Mouse (Mus musculus) kidney, embryonic 16.5 days (tissue): ENCODE data around the gene Cpne8. TPM values are rescaled to one million over a fixed set of nuclear protein-coding genes. Genes with fewer than 3 reads are reported as not detected.

Source experiments
- ATAC-seq: fragments of 200-750 bp; cut with Nextera tagmentation; 2 replicates; pipeline ENCODE4 v1.8.0; 2017; ENCODE audit warnings: moderate TSS enrichment; ENCODE audit not compliant: low FRiP score, low TSS enrichment
- H3K27ac ChIP-seq: fragments of 300-500 bp; sonication (generic); 2 replicates; pipeline ENCODE4 v1.5.1; 2014; ENCODE audit warnings: low read length
- H3K27me3 ChIP-seq: fragments of 300-500 bp; sonication (generic); 2 replicates; pipeline ENCODE4 v1.6.1; 2014; ENCODE audit warnings: low read length, control low read depth, mixed read lengths; ENCODE audit not compliant: insufficient read depth
- H3K36me3 ChIP-seq: fragments of 300-500 bp; sonication (generic); 2 replicates; pipeline ENCODE4 v1.6.1; 2014; ENCODE audit warnings: low read length, control low read depth, mixed read lengths; ENCODE audit not compliant: insufficient read depth
- H3K4me1 ChIP-seq: fragments of 300-500 bp; sonication (generic); 2 replicates; pipeline ENCODE4 v1.6.1; 2014; ENCODE audit warnings: low read length, control low read depth, mixed read lengths; ENCODE audit not compliant: insufficient read depth
- H3K4me2 ChIP-seq: fragments of 300-500 bp; sonication (generic); replicated peaks from 2 replicates; pipeline ENCODE4 v1.6.1; 2014; ENCODE audit warnings: low read depth, low read length
- H3K4me3 ChIP-seq: fragments of 300-500 bp; sonication (generic); 2 replicates; pipeline ENCODE4 v1.5.1; 2014; ENCODE audit warnings: mild to moderate bottlenecking, low read length
- H3K9ac ChIP-seq: fragments of 300-500 bp; sonication (generic); replicated peaks from 2 replicates; pipeline ENCODE4 v1.6.1; 2014; ENCODE audit warnings: low read length
- H3K9me3 ChIP-seq: fragments of 300-500 bp; sonication (generic); 2 replicates; pipeline ENCODE4 v1.6.1; 2016; ENCODE audit warnings: low read length, control low read depth
- WGBS: fragments of 180-500 bp; shearing (Covaris S2); extraction: QIAGEN DNeasy Blood & Tissue Kit; methylation state at CpG from one replicate; pipeline ENCODE4 v1.1.7; 2014; 5-methylcytosine and 5-hydroxymethylcytosine counted together
- polyA plus RNA-seq: library from polyadenylated mRNA; unstranded; fragments of >200 nt; fragmentation: Nextera tagmentation; extraction: Ambion mirVana; gene quantifications from 2 replicates; pipeline ENCODE4 v1.2.1, GENCODE M21; 2015

Cpne8 gene
- polyA plus RNA-seq, 1 experiment from 2014 or later = 17.8 TPM

DNA sequence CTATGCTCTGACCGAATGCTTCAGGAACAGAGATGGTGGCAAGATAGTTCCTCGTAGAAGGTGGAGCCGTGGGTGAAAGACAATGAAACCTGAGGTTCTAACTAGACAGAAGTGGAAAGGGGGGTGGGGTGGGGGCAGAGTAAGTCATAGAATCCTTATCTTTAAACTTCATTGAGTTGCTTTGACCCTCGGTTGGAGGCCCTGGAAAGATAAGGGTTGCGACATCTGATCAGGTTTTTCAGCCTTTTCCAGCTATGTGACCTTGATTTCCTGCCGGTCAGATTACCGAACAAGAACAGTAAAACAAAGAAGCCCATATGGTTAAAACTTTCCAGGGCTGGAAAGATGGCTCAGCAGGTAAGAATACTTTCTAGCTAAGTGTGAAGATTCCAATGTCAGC lies 89.6 kb downstream of the Cpne8 start:
- Histone ChIP-seq H3K9me3 (no peaks in the 10 kb centered on the region), H3K27ac (no peak overlapping the region), H3K4me3 (no peak overlapping the region), H3K27me3 (no peaks in the 10 kb centered on the region), H3K36me3 (no peaks in the 10 kb centered on the region), H3K4me2 (no peak overlapping the region), H3K4me1 (no peaks in the 10 kb centered on the region), H3K9ac (no peak overlapping the region)
- ATAC-seq = no peak
- WGBS = 58% methylated on average over 7 of the region's 7 CpGs

DNA sequence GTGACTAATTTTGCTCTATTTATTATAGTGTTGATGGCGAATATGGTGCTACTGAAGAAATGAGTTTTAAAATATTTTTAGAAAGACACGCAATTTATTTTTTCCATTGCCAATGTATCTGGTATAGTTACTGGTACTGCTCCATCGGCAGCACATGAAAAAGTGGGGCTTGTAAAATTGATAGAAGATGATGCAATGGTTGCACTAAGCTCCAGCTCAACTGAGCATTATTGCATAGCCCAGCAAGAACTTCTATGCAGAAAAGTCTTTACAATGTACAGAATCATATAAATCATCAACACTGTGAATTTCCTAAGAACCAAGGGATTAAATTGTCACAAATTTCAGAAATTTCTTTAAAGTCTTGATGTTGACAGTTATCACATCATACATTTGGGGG lies 101.8 kb downstream of the Cpne8 start:
- H3K36me3 ChIP-seq = no peaks in the 10 kb centered on the region
- H3K9me3 ChIP-seq = no peaks in the 10 kb centered on the region
- H3K4me2 ChIP-seq = no peak overlapping the region
- no peaks in the 10 kb centered on the region for H3K4me1 ChIP-seq
- H3K27ac ChIP-seq = no peak overlapping the region
- no peak overlapping the region for H3K4me3 ChIP-seq
- ATAC-seq = no peak
- no peaks in the 10 kb centered on the region for H3K27me3 ChIP-seq
- 93% methylated on average over 3 of the region's 3 CpGs for WGBS
- H3K9ac ChIP-seq = no peak overlapping the region

DNA sequence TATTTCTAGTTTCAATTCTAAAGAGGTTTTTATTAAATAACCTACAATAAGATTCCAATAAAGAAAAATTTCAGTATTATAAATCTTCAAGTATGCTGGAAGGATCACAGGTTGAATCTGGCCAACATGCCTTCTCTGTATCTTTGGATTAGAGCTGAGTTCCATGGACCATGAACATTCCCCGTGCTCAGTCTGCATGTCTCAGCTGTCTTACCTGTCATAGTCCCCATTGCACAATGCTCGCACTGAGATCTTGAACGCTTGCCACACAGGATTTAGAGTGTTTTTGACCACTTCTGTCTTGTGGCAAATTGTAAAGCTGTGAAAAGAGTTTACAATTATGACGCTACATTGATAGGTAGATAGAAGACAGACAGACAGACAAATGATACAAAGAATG lies 110.0 kb downstream of the Cpne8 start:
- no peak overlapping the region for H3K4me3 ChIP-seq
- WGBS = 73% methylated on average over 4 of the region's 4 CpGs
- no peaks in the 10 kb centered on the region for H3K36me3 ChIP-seq
- no peak overlapping the region for H3K9ac ChIP-seq
- H3K9me3 ChIP-seq = no peaks in the 10 kb centered on the region
- no peaks in the 10 kb centered on the region for H3K27me3 ChIP-seq
- H3K4me1 ChIP-seq = no peaks in the 10 kb centered on the region
- no peak overlapping the region for H3K4me2 ChIP-seq
- no peak overlapping the region for H3K27ac ChIP-seq
- ATAC-seq = no peak

DNA sequence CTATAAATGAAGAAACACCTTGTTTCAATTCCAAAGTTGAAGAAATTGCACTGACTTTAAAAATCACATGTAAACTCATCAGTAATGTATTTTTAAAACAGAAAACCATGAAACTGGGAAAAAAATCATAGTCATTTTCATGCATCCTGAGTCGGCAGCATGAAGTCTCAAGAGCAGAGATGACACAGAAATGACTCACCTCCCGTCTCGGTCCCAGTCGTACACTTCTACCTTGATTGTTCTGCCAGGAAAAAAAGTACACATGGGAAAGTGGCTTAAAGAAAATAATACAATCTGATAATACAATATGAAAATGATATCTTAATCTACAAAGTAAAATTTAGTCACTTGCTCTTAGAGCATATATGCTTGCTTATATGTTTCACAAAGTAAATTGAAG lies 111.2 kb downstream of the Cpne8 start:
- Histone ChIP-seq H3K27me3 (no peaks in the 10 kb centered on the region), H3K36me3 (no peaks in the 10 kb centered on the region), H3K9ac (no peak overlapping the region), H3K4me1 (no peaks in the 10 kb centered on the region), H3K27ac (no peak overlapping the region), H3K4me3 (no peak overlapping the region), H3K4me2 (no peak overlapping the region), H3K9me3 (no peaks in the 10 kb centered on the region)
- 86% methylated on average over 4 of the region's 4 CpGs for WGBS
- ATAC-seq = no peak

DNA sequence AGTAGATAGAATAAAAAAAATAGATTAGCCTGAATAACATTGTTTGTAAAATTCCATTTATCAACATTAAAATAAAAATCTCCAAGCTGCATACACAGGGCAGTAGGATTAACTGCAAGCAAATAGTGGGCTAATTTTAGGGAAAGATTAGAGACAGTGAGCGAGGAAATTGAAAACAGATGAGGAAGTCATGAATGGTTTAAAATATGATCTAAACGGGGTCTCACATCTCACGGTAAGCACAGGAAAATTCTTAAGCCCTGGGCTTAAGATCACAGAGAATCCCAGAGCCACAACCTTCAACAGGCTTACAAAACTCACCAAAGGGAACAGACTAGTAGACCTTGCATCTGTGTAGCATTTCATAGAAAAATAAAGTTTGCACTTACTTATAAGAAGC lies 115.2 kb downstream of the Cpne8 start:
- no peak overlapping the region for H3K4me2 ChIP-seq
- H3K27me3 ChIP-seq = no peaks in the 10 kb centered on the region
- WGBS = 74% methylated on average over 3 of the region's 3 CpGs
- H3K4me1 ChIP-seq = no peaks in the 10 kb centered on the region
- no peaks in the 10 kb centered on the region for H3K9me3 ChIP-seq
- H3K36me3 ChIP-seq = no peaks in the 10 kb centered on the region
- H3K27ac ChIP-seq = no peak overlapping the region
- no peak overlapping the region for H3K4me3 ChIP-seq
- ATAC-seq = no peak
- no peak overlapping the region for H3K9ac ChIP-seq

DNA sequence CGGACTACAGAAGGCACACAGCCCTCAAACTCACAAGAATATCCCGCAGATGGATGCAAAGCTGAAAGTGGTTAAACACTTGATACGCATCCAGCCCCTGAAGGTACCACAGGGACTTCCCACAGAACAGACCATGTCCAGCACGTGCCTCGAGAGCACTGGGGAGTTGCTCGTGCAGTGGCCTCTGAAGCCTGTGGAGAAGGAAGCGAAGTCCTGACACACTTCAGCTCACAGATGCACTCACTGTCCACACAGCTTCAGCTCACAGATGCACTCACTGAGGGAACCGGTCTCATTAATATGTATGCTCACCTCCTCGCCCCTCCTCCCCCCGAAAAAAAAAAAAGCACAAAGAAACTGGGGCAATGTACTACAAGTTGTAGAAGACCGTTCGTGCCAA lies 117.6 kb downstream of the Cpne8 start:
- 78% methylated on average over 12 of the region's 12 CpGs for WGBS
- H3K27ac ChIP-seq = no peak overlapping the region

DNA sequence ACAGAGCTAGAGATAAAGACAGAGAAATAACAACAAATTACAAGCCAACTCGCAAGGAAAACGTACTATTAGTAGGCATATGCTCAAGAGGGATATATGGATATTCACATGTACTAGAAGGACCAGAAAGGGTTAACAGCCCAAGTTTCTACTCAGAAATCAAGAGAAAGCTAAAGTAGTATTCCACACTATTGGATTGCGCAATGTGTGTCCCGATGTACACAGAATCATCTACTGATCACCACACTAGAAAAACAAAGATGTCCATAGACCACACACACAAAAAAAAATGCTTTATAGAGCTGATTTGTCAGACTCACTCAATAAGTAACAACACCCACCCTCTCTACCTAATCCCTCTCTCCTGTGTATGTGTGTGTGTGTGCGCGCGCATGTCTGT lies 130.6 kb downstream of the Cpne8 start:
- no peak overlapping the region for H3K4me2 ChIP-seq
- no peaks in the 10 kb centered on the region for H3K9me3 ChIP-seq
- H3K4me1 ChIP-seq = no peaks in the 10 kb centered on the region
- no peak for ATAC-seq
- H3K27me3 ChIP-seq = no peaks in the 10 kb centered on the region
- no peak overlapping the region for H3K9ac ChIP-seq
- H3K27ac ChIP-seq = no peak overlapping the region
- 97% methylated on average over 7 of the region's 7 CpGs for WGBS
- H3K36me3 ChIP-seq = no peaks in the 10 kb centered on the region
- no peak overlapping the region for H3K4me3 ChIP-seq

More for the DNA sequence above, 117.6 kb downstream of the Cpne8 start:
- Histone ChIP-seq H3K4me2 (no peak overlapping the region), H3K9ac (no peak overlapping the region), H3K9me3 (no peaks in the 10 kb centered on the region), H3K27me3 (no peaks in the 10 kb centered on the region), H3K4me3 (no peak overlapping the region), H3K36me3 (no peaks in the 10 kb centered on the region), H3K4me1 (no peaks in the 10 kb centered on the region)
- ATAC-seq = no peak

DNA sequence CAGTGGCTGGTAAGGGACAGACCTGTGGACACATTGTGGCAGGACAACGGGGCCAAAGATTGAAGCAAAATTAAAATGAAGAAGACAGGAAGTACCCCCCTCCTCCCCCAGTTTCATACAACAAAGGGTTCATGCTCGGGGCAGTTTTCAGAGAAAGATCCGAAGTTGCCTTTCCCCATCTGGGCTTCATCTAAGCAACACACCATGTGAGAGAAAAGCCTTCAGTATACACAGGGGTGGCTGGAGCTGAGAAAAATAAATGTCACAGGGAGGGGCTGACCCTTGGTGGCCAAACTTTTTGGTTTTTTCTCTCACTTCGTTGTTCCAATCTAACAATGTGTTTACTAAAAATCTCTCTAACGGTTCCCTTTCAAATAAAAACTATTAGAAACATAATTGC lies 135.8 kb downstream of the Cpne8 start:
- no peak overlapping the region for H3K4me3 ChIP-seq
- H3K36me3 ChIP-seq = no peaks in the 10 kb centered on the region
- no peak for ATAC-seq
- no peaks in the 10 kb centered on the region for H3K27me3 ChIP-seq
- no peaks in the 10 kb centered on the region for H3K9me3 ChIP-seq
- H3K27ac ChIP-seq = no peak overlapping the region
- 61% methylated on average over 5 of the region's 5 CpGs for WGBS
- H3K4me2 ChIP-seq = no peak overlapping the region
- H3K4me1 ChIP-seq = no peaks in the 10 kb centered on the region
- H3K9ac ChIP-seq = no peak overlapping the region

DNA sequence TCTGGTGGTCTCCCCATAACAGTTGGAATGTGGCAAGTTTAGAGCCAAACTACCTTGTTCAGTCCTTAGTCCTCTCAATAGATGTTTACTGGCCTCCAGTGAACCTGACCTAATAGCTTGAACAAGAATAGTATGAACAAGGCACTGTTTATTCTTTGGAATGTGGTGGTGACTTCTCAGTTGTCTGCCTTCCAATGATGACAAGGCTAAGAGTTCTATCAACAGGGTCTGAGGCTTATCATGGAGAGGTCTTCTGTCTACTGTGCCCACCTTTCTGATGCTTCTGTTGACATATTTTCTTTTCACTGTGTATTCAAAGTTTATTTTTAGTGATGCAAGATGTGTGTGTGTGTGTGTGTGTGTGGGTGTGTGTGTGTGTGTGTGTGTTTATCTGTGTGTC lies 137.1 kb downstream of the Cpne8 start:
- Histone ChIP-seq H3K9me3 (no peaks in the 10 kb centered on the region), H3K27ac (no peak overlapping the region), H3K4me1 (no peaks in the 10 kb centered on the region), H3K36me3 (no peaks in the 10 kb centered on the region), H3K9ac (no peak overlapping the region), H3K4me2 (no peak overlapping the region), H3K4me3 (no peak overlapping the region), H3K27me3 (no peaks in the 10 kb centered on the region)
- no peak for ATAC-seq

DNA sequence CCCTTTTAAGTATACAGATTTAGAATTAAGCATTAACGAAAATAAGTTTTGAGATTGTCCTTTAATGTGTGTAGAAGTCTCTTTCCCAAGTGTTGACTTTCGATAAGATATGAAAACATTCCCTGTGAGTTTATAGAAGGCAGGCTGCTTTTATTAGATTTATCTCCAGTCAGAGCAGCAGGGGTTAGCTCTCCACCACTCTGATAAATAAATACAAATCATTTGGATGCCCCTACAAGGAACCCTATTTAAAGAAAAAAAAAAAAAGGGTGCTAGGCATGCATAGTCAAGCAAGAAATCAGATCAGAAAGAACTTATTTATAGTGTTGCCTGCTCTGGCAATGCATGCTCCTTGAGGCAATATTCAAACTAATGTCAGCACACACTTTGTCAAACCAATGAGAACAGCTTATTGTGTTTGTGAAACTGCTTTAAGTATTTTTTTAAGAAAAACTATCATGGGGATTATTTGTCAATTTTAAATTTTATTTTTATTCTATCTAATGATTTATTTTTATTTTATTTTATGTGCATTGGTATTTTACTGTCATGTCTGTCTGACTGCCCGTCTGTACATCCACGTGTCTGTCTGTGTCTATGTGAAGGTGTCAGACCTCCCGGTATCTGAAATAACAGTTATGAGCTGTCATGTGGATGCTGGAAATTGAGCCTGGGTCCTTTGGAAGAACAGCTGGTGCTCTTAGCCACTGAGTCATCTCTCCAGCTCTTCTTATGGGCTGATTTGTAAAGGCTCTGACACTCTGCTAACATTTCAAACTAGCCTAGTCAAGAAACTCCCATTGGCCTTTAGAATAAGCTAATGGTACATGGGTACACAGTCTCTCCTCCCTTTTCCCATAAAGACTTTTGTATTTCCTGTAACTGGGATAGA lies 142.7 kb downstream of the Cpne8 start:
- 56% methylated on average over 5 of the region's 5 CpGs for WGBS
- ATAC-seq = no peak
- Histone ChIP-seq H3K9me3 (no peaks in the 10 kb centered on the region), H3K27ac (no peak overlapping the region), H3K4me3 (no peak overlapping the region), H3K4me2 (no peak overlapping the region), H3K36me3 (no peaks in the 10 kb centered on the region), H3K4me1 (peaks cover 5% of the 10 kb centered on the region; the same call in 1 of the 2 replicates), H3K27me3 (no peaks in the 10 kb centered on the region), H3K9ac (no peak overlapping the region)
